Mouse (Mus musculus) liver, adult 2 months (tissue): ENCODE measurements around the gene Zfp366.

ENCODE experiments used
- CTCF ChIP-seq: fragments of 200-500 bp; IDR thresholded peaks from 2 replicates; pipeline ENCODE4 v1.5.1; 2011; ENCODE audit warnings: low read depth, low read length, control low read depth
- POLR2A ChIP-seq: fragments of 200-500 bp; IDR thresholded peaks from 2 replicates; pipeline ENCODE4 v1.6.1; 2011; ENCODE audit warnings: low read length, control low read depth; ENCODE audit not compliant: insufficient read depth; ENCODE audit errors: extremely low read depth

DNA sequence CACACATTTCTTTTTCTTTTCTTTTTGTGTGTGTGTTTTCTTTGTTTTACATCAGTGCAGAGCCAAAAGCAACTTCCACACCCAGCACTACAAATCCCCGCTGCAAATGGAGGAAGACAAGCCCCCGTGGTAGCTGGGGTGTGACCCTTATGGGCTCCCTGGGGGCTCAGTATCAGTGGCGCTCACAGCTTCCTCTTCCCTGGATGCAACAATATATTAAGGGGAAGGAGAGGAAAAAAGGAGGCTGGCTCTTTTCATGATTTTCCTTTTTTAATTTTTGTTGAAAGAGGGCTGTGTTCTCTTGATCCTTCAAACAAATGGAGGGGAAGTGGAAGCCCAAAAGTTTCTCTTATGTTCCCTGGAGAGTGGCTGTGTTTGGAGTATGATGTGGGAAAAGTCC is 70.2 kb downstream of the Zfp366 start:
- TF ChIP-seq POLR2A (no peak), CTCF (no peak)
